Mouse (Mus musculus) testis, postnatal 10 days (tissue): ENCODE data around the gene Mylk.

Experiments
- DNase-seq: peaks from one replicate; pipeline ENCODE4 v3.0.0; 2021; ENCODE audit warnings: low spot score

Mylk gene

GRCm38 (mm10) chr16:35024300-35024699, 279.3 kb downstream of the Mylk start:
- no peak for DNase-seq

GRCm38 (mm10) chr16:35025347-35025746, 280.3 kb downstream of the Mylk start:
- DNase-seq: no peak

- no peak for DNase-seq
Measured at GRCm38 (mm10) chr16:35033241-35033640, 288.2 kb downstream of the Mylk start.

- no peak for DNase-seq
Measured at GRCm38 (mm10) chr16:35033809-35034577, 289.0 kb downstream of the Mylk start.

- DNase-seq: no peak
Measured at GRCm38 (mm10) chr16:35034971-35035370, 290.0 kb downstream of the Mylk start.

GRCm38 (mm10) chr16:35036754-35037153, 291.7 kb downstream of the Mylk start:
- no peak for DNase-seq

- no peak for DNase-seq
Measured at GRCm38 (mm10) chr16:35038343-35039057, 293.5 kb downstream of the Mylk start.

GRCm38 (mm10) chr16:35040154-35040553, 295.1 kb downstream of the Mylk start:
- no peak for DNase-seq

- DNase-seq: no peak
Measured at GRCm38 (mm10) chr16:35041001-35041400, 296.0 kb downstream of the Mylk start.

- DNase-seq: no peak
Measured at GRCm38 (mm10) chr16:35046081-35046775, 301.2 kb downstream of the Mylk start.

GRCm38 (mm10) chr16:35047272-35047969, 302.4 kb downstream of the Mylk start:
- DNase-seq: no peak

GRCm38 (mm10) chr16:35051066-35051465, 306.1 kb downstream of the Mylk start:
- DNase-seq: no peak
